Mouse (Mus musculus) cerebellum, postnatal 10 days (tissue): ENCODE measurements at regions not wholly inside any gene's neighbourhood (a gene's known extent, or its start where the extent isn't known, plus 50 kb on each side); places are given as distances from the start of the nearest gene placed in this dataset.

Source experiments
- DNase-seq, 2 experiments: peaks; one replicate each; pipeline ENCODE4 v3.0.0; 2021; ENCODE audit warnings: mixed read lengths in 2 of 2

- DNase-seq = peak; percentile 55 to 57
Observed at GRCm38 (mm10) chr10:120552341-120553096, 76.2 kb upstream of the Hmga2 start.

DNA sequence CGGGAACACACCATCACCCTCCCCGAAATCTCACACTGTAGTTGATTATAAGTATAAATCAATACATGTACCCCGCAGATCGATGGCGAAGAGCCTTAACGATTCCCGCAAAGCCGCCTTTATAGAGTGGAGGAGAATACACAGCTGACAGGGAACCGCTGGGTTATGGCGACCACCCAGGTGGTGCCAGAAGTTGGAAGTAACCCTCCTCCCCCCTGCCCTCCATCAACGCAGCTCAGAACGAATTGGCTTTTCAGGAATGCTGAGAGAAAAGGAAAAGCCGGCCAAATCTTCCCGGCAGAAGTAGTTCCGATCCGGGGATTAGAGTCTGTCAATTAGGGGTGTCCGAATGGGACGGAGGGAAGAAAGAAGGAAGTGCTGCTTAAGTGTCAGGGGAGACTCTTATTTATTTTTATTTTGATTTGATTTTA, 75.6 kb upstream of the Hmga2 start:
- DNase-seq = peak; percentile 20 to 55

DNA sequence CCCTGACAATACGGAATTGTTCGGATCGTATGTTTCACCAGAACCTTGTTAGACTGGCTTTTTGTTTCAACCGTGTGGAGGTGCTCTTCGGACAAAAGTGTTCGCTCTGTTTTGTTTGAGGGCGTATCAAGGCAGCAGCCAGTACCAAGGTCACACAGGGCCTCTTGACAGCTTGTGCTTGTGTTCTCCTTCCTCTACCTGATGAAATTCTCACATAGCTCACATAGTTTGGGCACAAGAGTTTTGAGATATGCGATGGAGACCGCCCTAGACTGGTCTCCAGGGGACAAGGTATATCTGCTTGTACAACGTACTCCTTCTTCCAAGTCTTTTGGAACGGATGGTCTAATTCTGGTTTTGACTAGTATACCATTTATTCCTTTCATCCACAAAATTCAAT, 70.9 kb upstream of the Hmga2 start:
- DNase-seq = no peak

GRCm38 (mm10) chr10:120541618-120542017, 65.3 kb upstream of the Hmga2 start:
- no peak for DNase-seq

GRCm38 (mm10) chr10:120538561-120538960, 62.3 kb upstream of the Hmga2 start:
- no peak for DNase-seq

- DNase-seq = no peak
Observed at GRCm38 (mm10) chr10:120528406-120528805, 52.1 kb upstream of the Hmga2 start.

GRCm38 (mm10) chr10:120527951-120528350, 51.7 kb upstream of the Hmga2 start:
- no peak for DNase-seq

DNA sequence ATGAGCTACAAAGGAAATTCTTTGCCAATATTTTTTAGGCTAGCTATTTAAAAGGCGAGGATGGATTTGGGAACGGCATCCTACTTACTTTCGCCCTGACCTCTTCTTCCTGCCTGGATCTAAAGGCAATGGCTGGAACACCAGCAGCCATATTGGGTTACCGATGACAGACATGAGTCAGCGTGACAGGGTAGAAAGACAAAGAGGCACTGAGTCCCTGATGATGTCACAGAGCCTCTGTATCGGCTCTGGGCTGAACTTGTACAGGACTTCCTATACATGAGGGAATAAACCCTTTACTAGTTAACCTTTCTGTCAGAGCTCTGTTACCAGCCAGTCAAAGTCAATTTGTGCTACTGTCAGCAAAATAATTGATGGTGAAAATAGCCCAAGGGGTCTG, 50.7 kb upstream of the Hmga2 start:
- DNase-seq = no peak
